Mouse (Mus musculus): ENCODE measurements at regions not wholly inside any gene's neighbourhood (a gene's known extent, or its start where the extent isn't known, plus 50 kb on each side); places are given as distances from the start of the nearest gene placed in this dataset.
A peak's percentile ranks its signal among the peaks of the same experiment; 100 is the strongest.
"Not testable (repeated sequence)": the region's sequence is repeated elsewhere in the genome, so short reads cannot be mapped to it uniquely, and the experiment has no call there.

GRCm38 (mm10) chr7:60733331-60733994 lies 593.4 kb upstream of the Snrpn start:
- not testable (repeated sequence) for DNase-seq (ENCODE audit: low spot score)

GRCm38 (mm10) chr7:60728108-60728721 lies 588.2 kb upstream of the Snrpn start:
- DNase-seq (ENCODE audit: low spot score), result peak; percentile 3

Measured in urinary bladder, postnatal 25 days (tissue).